In genomic region chr1:43395799-43396198, GRCm38 (mm10) we compare ENCODE assay signal across 34 mouse cellular contexts.
"Had no signal": no experiment of that assay in that cellular context is flagged by ENCODE, and none has a peak within 500 bp of the region (broad histone marks: within the 10 kb centered on the region; RNA-seq: fewer than 3 reads in every experiment).

No protein-coding gene starts in this region.

- H3K27me3 ChIP-seq: heart, embryonic 12.5 days; heart, embryonic 13.5 days; heart, embryonic 15.5 days; hindbrain, embryonic 12.5 days; hindbrain, embryonic 13.5 days; hindbrain, embryonic 15.5 days; intestine, embryonic 15.5 days; kidney, embryonic 15.5 days had no signal

- H3K27ac ChIP-seq: heart, embryonic 10.5 days; heart, embryonic 13.5 days; heart, embryonic 15.5 days; hindbrain, embryonic 10.5 days; hindbrain, embryonic 12.5 days; hindbrain, embryonic 13.5 days; hindbrain, embryonic 14.5 days; hindbrain, embryonic 15.5 days; hindbrain, postnatal 0 days; intestine, embryonic 15.5 days; kidney, embryonic 15.5 days; kidney, postnatal 0 days; layer of hippocampus, adult 2 months had no signal

- H3K9me3 ChIP-seq: heart, embryonic 10.5 days; heart, embryonic 12.5 days; heart, embryonic 13.5 days; heart, embryonic 15.5 days; hindbrain, embryonic 10.5 days; hindbrain, embryonic 12.5 days; hindbrain, embryonic 13.5 days; hindbrain, embryonic 15.5 days; intestine, embryonic 15.5 days; kidney, embryonic 15.5 days had no signal

- H3K4me1 ChIP-seq: heart, embryonic 15.5 days; hindbrain, embryonic 15.5 days; intestine, embryonic 15.5 days had no signal

- H3K4me3 ChIP-seq: heart, embryonic 10.5 days; heart, embryonic 12.5 days; heart, embryonic 13.5 days; heart, embryonic 15.5 days; hindbrain, embryonic 10.5 days; hindbrain, embryonic 12.5 days; hindbrain, embryonic 13.5 days; hindbrain, embryonic 15.5 days; intestine, embryonic 15.5 days; kidney, embryonic 15.5 days; layer of hippocampus, adult 2 months had no signal

- H3K36me3 ChIP-seq: heart, embryonic 10.5 days; heart, embryonic 12.5 days; heart, embryonic 13.5 days; heart, embryonic 15.5 days; hindbrain, embryonic 10.5 days; hindbrain, embryonic 12.5 days; hindbrain, embryonic 13.5 days; hindbrain, embryonic 15.5 days; intestine, embryonic 15.5 days; kidney, embryonic 15.5 days had no signal

- ATAC-seq: hindbrain, embryonic 16.5 days; hindbrain, postnatal 0 days; inflammation-experienced regulatory T-cells, adult 6 months; intestine, embryonic 15.5 days; intestine, embryonic 16.5 days; intestine, postnatal 0 days had no signal

- DNase-seq: heart, postnatal 10 days; heart, postnatal 14 days; heart, postnatal 36 days; heart, postnatal 4 days; kidney, adult 11 months; kidney, adult 18-20 months; kidney, adult 2 months; kidney, adult 8-10 months; kidney, adult 9 months; kidney, postnatal 10 days; kidney, postnatal 14 days; kidney, postnatal 25 days; kidney, postnatal 36 days; layer of hippocampus, adult 9-11 months; layer of hippocampus, postnatal 36 days had no signal

- H3K9ac ChIP-seq: heart, embryonic 12.5 days; heart, embryonic 13.5 days; heart, embryonic 15.5 days; hindbrain, embryonic 12.5 days; hindbrain, embryonic 13.5 days; hindbrain, embryonic 14.5 days; hindbrain, embryonic 15.5 days; intestine, embryonic 15.5 days; kidney, embryonic 15.5 days had no signal

- H3K4me2 ChIP-seq: heart, embryonic 11.5 days; heart, embryonic 12.5 days; heart, embryonic 13.5 days; heart, embryonic 15.5 days; hindbrain, embryonic 12.5 days; hindbrain, embryonic 13.5 days; hindbrain, embryonic 14.5 days; hindbrain, embryonic 15.5 days; intestine, embryonic 15.5 days; kidney, embryonic 15.5 days had no signal
